Mouse (Mus musculus): ENCODE measurements around the gene Tnxb.

- no peak for TF ChIP-seq CTCF (IDR thresholded peaks at IDR 0.05; ENCODE audit: control insufficient read depth, insufficient read depth, insufficient replicate concordance, low read depth, low read length)
- TF ChIP-seq POLR2A (IDR thresholded peaks at IDR 0.05; ENCODE audit: control insufficient read depth, low read depth, low read length): no peak
Measured at GRCm38 (mm10) chr17:34675205-34676092, 5.1 kb downstream of the Tnxb start.

Data from testis, adult 2 months (tissue).